Mouse (Mus musculus) monocyte, adult 5-6 weeks (primary cell): ENCODE results near the gene Cyb5d1. TPM values are rescaled to one million over a fixed set of nuclear protein-coding genes. Genes with fewer than 3 reads are reported as not detected.

Source experiments
- ATAC-seq: fragments of 153-309, 156-312 bp; replicated peaks from 2 replicates; pipeline ENCODE4 v1.8.0; 2017; ENCODE audit warnings: mild to moderate bottlenecking; ENCODE audit not compliant: low TSS enrichment, insufficient number of reproducible peaks, severe bottlenecking, poor library complexity, low FRiP score
- total RNA-seq: library from RNA; stranded (forward); fragments of 200-1000, 200-491, 200-594 nt; gene quantifications from 3 replicates; pipeline ENCODE4 v1.2.3, GENCODE M21; 2017

The Cyb5d1 gene
- total RNA-seq, 1 experiment from 2014 or later: 19.2 TPM

DNA sequence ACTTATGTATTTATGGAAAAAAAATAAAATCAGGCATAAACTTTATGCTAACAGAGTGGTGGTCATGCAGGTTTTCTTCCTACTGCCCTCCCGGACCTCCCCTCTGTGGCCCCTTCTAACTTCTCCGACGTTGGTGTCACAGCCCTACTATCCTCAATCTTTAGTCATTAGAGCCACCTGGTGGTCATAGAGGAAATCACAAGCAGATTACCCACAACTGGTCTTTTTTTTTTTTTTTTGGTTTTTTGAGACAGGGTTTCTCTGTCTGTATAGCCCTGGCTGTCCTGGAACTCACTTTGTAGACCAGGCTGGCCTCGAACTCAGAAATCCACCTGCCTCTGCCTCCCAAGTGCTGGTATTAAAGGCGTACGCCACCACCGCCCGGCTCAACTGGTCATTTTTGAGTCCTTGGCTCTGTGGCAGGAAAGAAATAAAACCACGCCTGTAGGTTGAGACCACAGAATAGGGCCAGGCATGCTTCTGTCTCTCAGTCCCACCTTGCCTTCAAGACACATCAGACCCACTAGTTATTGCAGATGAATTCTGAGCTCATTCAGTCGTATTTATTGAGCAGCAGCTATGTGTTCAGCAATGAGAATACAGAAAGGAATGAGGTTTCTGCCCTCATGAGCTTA, 4.9 kb downstream of the Cyb5d1 start:
- ATAC-seq: no peak

DNA sequence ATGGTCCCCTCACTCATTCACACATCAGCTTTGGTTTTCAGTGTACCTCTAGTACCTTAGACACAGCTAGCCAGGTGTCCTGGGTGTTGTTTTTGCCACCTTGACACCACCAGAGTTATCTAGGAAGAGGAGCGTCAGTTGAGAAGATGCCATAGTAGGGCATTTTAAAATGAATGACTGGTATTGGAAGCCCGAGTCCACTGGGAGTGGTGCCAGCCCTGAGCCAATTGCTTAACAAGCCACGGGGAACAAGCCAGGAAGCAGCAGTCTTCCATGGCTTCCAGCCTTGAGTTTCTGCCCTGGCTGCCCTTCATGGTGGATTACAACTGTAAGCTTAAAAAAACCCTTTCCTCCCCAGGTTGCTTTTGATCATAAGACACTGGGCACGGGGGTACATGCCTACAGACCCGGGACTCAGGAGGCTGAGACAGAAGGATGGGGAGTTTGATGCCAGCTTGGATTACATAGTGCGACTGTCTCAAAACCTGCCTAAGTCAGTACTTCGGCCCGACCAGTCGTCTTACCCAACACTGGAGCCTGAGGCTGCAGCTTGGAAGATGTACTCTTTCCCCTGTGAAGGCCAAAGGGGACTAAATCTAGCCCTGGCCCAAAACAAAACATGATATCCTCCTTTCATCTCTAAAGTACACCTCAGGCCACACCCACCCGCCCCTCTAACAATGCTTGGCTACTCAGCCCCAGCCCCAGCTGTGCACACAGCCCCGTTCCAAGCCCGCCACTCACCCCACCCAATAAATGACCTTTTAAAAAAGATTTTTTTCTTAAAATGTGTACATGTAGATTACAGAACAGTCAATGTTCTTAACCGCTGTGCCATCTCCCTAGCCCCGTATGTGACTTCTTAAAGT, 5.7 kb downstream of the Cyb5d1 start:
- ATAC-seq: no peak

DNA sequence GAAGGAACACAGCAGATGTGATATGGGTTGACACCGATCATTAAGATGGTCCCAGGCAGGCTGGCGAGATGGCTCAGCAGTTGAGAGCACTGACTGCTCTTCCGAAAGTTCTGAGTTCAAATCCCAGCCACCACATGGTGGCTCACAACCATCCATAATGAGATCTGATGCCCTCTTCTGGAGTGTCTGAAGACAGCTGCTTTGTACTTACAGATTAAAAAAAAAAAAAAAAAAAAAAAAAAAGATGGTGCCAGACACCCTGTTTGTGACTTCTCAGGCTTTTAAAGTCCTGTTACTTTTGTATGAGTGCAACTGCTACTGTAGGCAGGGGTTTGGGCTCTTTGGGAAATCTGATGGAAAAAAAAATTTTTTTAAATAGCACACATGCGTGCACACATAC, 6.8 kb downstream of the Cyb5d1 start:
- no peak for ATAC-seq

DNA sequence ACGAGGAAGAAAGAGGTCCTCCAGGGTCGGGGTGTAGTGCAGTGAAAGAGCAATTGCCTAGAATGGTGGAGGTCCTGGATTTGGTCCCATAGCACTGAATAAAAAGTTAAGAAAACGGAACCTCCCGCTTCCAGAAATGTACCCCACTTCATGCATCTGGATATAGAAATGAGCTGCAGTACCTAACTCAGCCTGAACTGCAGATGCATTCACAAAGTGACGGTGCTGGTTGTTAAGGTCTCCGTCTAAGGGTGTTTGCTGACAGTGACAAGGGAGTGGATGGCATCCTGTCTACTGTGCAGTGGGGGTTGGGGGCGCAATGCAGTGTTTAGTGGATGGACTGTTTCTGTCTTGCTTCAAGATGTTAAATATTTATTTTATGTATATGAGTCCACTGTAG, 8.7 kb downstream of the Cyb5d1 start:
- ATAC-seq: no peak

DNA sequence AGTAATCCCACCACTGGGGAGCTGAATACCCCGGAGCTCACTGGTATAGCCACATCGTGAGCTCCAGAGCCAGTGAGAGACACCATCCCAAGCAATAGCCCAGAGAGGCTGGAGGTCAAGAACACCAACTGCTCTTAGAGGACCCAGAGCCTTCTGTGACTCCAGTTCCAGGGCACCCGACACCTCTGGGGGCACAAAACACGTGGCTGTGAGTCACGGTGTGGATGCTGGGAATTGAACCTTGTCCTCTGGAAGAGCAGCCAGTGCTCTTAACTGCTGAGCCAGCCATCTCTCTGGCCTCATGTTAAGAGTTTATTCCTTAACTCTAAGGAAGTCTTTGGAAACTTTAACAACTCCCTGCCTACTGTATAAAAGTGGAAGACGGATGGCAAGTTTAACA, 10.5 kb downstream of the Cyb5d1 start:
- ATAC-seq: no peak

DNA sequence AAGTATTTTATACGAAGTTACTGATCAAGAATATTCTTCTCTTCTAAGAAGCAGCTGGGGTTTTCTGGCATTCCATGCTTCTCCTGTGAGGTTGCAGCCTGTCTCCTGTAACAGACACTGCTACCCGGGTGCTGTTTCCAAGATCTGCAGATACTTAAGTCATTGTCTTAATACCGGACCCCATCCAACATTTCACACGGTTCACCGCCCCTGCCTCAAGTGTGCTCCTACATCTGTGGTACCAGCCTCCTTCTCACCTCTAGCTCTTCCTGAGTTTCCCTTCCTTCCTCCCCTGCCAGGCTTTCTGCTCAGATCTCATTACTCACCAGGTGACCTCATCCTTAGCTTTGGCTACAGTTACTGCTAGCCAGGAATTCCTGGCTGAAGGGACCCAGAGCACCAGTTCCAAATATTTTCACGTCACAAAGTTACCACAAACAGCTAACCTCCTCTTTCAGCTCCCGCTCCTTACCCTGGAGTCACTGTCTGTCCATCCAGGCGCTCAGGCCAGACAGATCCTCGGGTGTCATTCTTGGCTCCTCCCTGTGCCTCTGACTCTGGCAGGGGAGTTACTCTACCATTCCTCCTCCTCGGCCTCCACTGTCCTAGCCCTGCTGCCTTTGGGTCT, 12.8 kb downstream of the Cyb5d1 start:
- ATAC-seq: no peak

DNA sequence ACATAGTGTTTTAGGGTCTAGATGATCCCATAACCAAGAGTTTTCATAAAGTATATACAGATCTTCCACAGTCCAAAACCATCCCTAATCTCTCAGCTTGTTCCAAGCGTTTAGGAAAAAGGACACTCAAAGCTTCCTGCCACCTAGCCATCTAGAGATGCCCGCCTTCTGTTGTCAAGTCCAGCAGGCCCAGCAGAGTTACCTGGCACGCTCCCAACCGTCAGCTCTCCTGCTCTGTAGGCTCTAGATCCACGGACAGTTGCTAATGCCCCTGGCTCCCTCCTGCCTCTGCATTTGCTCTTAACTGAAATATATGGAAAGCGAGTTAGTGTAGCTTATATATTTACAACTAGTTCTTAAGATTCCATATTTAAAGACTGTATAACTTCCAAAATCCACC, 14.1 kb downstream of the Cyb5d1 start:
- ATAC-seq: no peak

DNA sequence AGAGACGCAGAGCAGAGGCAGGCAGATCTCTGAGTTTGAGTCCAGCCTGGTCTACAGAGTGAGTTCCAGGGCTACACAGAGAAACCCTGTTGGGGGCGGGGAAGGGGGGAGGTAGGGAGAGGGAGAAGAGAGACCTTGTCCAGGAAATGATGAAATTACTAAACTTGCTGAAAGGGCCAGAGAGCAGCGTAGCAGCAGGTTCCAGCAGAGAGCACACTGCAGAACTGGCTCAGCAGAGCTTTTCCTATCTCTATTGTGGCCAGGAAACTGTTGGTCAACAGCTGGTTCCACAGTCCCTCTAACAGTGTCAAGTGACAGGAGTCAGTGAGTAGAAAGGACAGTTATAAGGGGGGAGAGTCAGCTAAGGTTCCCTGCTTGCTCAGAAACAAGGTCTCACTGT, 15.8 kb downstream of the Cyb5d1 start:
- no peak for ATAC-seq

DNA sequence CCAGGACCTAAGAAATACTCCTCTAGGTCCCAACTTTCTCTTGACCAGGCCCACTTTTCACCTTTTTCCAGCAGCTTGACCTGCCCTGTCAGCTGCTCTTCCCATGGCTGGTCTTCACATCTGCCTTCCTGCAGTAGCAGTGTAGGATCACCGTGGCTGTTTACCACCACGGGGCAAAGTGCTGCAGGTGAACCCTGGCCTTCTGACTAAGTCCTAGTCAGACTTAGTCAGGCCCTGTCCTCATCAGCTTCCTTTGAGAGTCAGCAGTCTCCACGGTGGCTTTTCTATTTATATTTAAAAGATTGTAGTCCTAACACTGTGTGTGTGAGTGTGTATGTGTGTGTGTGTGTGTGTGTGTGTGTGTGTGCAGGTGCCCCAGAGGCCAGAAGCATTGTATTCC, 17.7 kb downstream of the Cyb5d1 start:
- ATAC-seq: no peak

DNA sequence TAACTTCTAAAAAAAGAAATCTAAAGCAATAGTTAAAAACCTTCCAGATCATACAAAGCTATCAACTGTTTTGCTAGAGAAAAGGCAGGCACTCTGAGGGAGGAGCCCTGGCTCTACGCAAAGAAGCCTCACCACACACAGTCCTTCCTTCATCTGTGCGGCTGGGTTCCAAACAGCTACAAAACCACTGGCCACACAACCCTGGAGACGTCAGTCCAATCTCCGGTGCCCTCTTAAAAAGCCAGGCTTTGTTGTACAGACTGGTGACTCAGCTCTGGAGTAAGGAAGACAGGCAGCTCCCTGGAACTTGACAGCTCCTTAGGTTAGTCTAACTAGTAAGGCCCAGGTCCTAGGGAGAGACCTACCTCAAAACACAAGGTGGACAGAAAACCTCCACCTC, 19.8 kb downstream of the Cyb5d1 start:
- no peak for ATAC-seq

DNA sequence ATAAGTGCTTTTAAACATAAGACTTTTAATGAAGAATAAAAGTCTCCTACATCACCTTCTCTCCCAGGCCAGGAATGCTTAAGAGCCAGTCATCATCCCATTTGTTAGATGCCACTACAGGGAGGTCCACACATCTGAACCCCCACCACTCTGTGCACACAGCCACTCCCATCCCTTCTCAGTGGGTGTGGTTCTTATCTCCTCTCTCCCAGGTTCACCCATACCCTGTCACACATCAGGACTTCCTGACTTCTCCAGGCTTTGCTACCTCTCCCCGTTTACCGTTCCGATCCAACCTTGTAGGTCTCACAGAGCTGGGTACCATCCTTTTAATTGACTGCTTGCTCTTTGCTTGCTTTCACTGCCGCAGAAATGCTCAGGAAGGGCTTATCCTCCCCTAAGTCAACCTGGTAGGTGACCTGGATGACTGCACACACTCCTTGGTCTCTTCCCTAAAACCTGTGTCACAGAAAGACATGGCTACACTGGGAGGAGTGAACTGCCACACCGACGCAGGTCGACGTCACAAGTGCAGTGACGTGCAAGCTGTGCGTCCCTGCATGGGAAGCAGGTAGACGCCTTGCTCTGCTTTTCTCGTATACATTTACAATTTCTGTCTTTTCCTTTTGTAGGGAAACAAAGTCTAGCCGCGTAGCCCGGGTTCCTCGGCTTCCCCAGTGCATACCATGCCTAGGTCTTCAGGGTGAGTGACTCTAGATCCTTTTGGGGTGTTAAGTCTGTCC, 22.0 kb downstream of the Cyb5d1 start:
- no peak for ATAC-seq

DNA sequence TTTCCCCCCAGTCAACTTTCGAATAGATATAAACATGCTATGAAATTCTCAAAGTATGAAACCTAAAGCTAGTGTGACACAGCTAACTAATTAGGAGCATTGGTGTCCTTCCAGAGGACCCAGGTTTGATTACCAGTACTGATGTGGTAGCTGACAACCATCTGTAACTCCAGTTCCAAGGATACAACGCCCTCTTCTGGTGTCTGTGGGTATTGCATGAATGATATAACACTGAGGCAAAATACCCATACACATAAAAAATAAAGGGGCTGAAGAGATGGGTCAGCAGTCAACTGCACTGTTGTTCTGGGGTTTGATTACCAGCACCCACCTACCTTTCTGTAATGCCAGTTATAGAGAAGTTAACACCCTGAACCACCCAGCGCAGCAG, 22.7 kb downstream of the Cyb5d1 start:
- no peak for ATAC-seq

DNA sequence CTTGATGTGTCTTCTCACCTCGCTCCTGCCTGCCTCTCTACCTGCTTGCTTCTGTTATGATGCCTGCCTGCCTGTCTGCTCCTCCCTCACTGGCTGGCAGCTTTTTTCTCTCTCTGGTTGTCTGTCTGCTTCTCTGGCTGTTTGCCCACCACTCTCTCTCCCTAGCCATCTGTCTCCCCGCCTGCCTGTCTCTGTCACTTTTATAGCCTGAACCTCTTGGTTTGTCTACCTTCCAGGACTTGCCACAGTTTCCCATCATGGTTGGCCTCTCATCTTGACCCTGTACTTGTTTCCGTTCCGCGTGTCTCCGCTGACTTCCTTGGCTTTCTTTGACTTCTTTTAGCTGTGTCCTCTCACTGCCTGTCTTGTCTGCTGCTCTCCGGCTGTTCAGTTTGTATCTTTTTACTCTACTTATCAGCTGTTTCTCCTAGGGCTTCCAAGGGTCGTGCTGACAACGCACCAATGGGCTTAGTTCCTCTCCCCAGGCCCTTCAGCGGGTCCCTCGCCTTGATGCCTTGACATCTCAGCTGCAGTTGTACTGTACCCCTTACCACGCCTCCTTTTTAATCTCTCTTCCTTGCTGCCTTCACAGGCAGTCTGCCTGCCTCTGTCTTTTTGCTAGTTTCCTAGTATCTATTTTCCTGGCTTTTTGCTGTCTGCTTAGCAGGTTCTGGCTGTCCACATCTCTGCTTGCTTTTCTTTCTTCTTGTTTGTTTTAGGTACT, 23.2 kb downstream of the Cyb5d1 start:
- ATAC-seq: no peak

DNA sequence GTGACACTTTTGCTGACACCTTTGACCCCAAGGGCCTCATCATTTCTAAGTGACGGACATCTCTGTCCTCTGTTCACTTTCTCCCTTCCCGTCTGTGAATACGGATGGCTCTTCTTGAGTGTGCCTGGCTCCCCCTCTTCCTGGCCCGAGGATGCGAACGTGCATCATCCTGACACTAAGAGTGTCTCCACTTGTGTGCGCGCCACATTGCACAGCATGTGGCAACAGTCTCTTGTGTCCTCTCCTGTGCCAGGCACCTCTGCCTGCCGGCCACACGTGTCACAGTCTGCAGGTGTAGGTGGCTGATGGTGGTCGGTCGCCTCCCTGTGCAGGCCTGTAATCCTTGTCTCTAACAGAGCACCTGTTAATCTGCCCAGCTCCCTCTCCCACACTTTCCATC, 23.8 kb downstream of the Cyb5d1 start:
- no peak for ATAC-seq

DNA sequence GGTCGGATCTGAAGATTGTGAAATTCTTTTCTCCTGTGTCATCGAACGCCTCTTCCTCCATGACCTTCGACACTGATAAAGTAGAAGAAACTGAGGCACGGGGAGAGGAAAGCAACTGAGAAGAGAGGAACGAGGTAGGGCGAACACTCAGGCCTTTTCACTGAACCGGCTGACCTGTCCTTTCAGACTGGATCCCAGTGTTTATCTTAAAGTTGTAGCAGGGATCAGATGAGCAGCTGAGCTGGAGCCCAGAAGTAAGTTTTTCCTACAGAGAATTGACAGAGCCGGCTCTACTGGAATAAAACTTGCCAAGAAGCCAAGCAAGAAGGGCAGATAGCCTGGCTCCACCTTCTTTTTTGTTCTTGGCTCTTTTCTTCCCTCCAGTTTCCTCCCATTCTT, 24.6 kb downstream of the Cyb5d1 start:
- ATAC-seq: no peak

DNA sequence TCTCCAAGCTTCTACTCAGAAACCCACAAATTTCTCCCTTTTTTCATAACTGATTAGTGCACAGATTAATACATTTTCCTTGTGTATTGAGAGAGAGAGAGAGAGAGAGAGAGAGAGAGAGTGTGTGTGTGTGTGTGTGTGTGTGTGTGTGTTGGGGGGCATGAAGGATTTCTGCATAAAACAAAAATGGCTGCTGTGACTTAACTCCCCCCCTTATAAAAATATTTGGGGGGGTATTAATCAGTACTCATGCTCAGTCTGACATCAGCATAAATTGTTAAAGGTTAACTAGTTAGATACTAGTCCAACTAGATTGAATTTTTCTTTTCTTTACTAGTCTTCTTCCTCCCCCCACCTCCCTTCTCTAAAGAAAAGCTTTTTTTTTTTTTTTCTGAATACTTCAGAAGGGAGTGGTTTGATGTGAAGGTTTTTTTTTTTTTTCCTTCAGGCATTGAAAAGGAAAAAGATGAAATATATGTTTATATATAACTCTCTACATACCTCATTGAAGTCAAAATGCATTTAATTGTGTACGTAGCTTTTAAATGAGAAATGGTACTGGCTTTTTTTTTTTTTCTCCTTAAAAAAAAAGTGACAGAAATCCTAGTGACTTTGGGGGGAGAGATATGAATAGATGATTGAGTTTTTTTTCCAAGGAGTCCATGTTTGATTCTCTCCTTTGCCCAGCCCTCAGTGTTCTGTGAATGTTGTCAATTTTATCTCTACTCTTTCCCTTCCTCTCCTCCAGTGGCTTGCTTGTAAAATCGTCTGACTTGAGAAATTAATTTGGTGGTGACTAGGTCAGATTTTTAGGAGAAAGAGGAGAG, 25.2 kb downstream of the Cyb5d1 start:
- ATAC-seq: no peak

DNA sequence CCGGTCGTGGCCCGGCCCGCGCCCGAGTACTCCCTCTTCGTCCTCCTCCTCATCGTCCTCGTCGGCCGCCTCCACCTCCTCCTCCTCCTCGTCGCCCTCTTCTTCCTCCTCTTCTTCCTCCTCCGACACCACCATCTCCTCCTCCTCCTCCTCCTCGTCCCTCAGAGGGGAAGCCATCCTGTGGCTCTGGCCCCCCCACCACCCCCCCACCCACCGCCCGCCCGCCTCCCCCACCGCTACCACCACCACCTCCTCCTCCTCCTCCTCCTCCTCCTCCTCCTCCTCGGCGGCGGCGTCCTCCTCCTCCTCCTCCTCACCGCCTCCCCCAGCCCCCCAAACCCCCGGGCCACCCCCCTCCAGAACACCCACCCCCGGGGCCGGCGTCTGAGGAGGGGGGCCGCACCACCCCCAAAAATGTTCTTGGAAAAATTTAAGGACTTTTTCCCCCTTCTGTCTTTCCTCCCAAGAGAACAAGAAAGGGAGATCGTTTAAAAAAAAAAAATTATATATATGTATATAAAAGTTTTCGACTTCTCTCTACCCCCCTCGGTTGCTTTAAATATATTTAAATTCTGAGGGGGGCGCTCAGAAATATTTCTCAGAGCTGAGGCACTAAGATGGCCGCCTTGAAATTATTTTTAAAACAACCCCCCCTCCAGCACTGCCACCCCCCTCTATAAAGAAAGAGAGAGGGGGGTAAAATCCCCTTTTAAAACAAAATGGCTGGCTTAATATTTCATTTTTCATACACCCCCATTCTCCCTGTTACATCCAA, 26.0 kb downstream of the Cyb5d1 start, which contains the start of gene Chd3:
Gene Chd3, minus strand, starts transcription at position 192 of the 775 bp plus-strand sequence.
- no peak for ATAC-seq
